Mouse (Mus musculus) kidney, embryonic 15.5 days (tissue): Measurements from ENCODE around the gene Pik3cb. TPM values are rescaled to one million over a fixed set of nuclear protein-coding genes. Genes with fewer than 3 reads are reported as not detected.

Experiments
- ATAC-seq: fragments of 200-750 bp; cut with Nextera tagmentation; replicated peaks from 2 replicates; pipeline ENCODE4 v1.8.0; 2017; ENCODE audit warnings: moderate TSS enrichment; ENCODE audit not compliant: low FRiP score
- H3K27ac ChIP-seq: fragments of 300-500 bp; sonication (generic); 2 replicates; pipeline ENCODE4 v1.5.1; 2015; ENCODE audit warnings: mild to moderate bottlenecking, inconsistent platforms
- H3K27me3 ChIP-seq: fragments of 300-500 bp; sonication (generic); 2 replicates; pipeline ENCODE4 v1.6.1; 2015; ENCODE audit warnings: inconsistent platforms
- H3K36me3 ChIP-seq: fragments of 300-500 bp; sonication (generic); 2 replicates; pipeline ENCODE4 v1.6.1; 2015; ENCODE audit warnings: inconsistent platforms
- H3K4me1 ChIP-seq: fragments of 300-500 bp; sonication (generic); 2 replicates; pipeline ENCODE4 v1.6.1; 2015; ENCODE audit warnings: inconsistent platforms
- H3K4me2 ChIP-seq: fragments of 300-500 bp; sonication (generic); 2 replicates; pipeline ENCODE4 v1.6.1; 2015; ENCODE audit warnings: moderate library complexity, mild to moderate bottlenecking, inconsistent platforms
- H3K4me3 ChIP-seq: fragments of 300-500 bp; sonication (generic); replicated peaks from 2 replicates; pipeline ENCODE4 v1.5.1; 2015; ENCODE audit warnings: mild to moderate bottlenecking, inconsistent platforms
- H3K9ac ChIP-seq: fragments of 300-500 bp; sonication (generic); 2 replicates; pipeline ENCODE4 v1.6.1; 2015; ENCODE audit warnings: mild to moderate bottlenecking, inconsistent platforms
- H3K9me3 ChIP-seq: fragments of 300-500 bp; sonication (generic); replicated peaks from 2 replicates; pipeline ENCODE4 v1.6.1; 2016; ENCODE audit warnings: inconsistent platforms
- WGBS: fragments of 180-500 bp; shearing (Covaris S2); methylation state at CpG from one replicate; pipeline ENCODE4 v1.1.7; 2015; ENCODE audit warnings: mixed read lengths; 5-methylcytosine and 5-hydroxymethylcytosine counted together
- polyA plus RNA-seq: library from polyadenylated mRNA; unstranded; fragments of >200 nt; fragmentation: Nextera tagmentation; extraction: Ambion mirVana; gene quantifications from 2 replicates; pipeline ENCODE4 v1.2.1, GENCODE M21; 2015

Gene Pik3cb
- polyA plus RNA-seq, 1 experiment from 2014 or later = 1.4 TPM

GRCm38 (mm10) chr9:99021166-99021565, 119.3 kb downstream of the Pik3cb start:
- no peaks in the 10 kb centered on the region for H3K36me3 ChIP-seq
- no peak overlapping the region for H3K9ac ChIP-seq
- WGBS = 40% methylated on average over 5 of the region's 5 CpGs
- H3K9me3 ChIP-seq = no peaks in the 10 kb centered on the region
- H3K4me2 ChIP-seq = no peak overlapping the region
- ATAC-seq = no peak
- no peak overlapping the region for H3K27ac ChIP-seq
- H3K4me1 ChIP-seq = no peaks in the 10 kb centered on the region
- H3K27me3 ChIP-seq = no peaks in the 10 kb centered on the region
- no peak overlapping the region for H3K4me3 ChIP-seq

GRCm38 (mm10) chr9:99017679-99018078, 122.7 kb downstream of the Pik3cb start:
- no peak overlapping the region for H3K9ac ChIP-seq
- no peak overlapping the region for H3K4me2 ChIP-seq
- no peaks in the 10 kb centered on the region for H3K36me3 ChIP-seq
- H3K27me3 ChIP-seq = no peaks in the 10 kb centered on the region
- H3K27ac ChIP-seq = no peak overlapping the region
- H3K4me3 ChIP-seq = no peak overlapping the region
- ATAC-seq = peak; percentile 46; the same call in 1 of the 2 replicates
- H3K4me1 ChIP-seq = no peaks in the 10 kb centered on the region
- no peaks in the 10 kb centered on the region for H3K9me3 ChIP-seq
- WGBS = 63% methylated on average over 6 of the region's 6 CpGs

GRCm38 (mm10) chr9:99016759-99017158, 123.7 kb downstream of the Pik3cb start:
- Histone ChIP-seq H3K27me3 (no peaks in the 10 kb centered on the region), H3K4me2 (no peak overlapping the region), H3K36me3 (no peaks in the 10 kb centered on the region), H3K4me3 (no peak overlapping the region), H3K9ac (no peak overlapping the region), H3K27ac (no peak overlapping the region), H3K4me1 (no peaks in the 10 kb centered on the region), H3K9me3 (no peaks in the 10 kb centered on the region)
- 62% methylated on average over 3 of the region's 3 CpGs for WGBS
- ATAC-seq = no peak

GRCm38 (mm10) chr9:99016301-99016700, 124.1 kb downstream of the Pik3cb start:
- Histone ChIP-seq H3K4me3 (no peak overlapping the region), H3K4me2 (no peak overlapping the region), H3K9ac (no peak overlapping the region), H3K27me3 (no peaks in the 10 kb centered on the region), H3K9me3 (no peaks in the 10 kb centered on the region), H3K27ac (no peak overlapping the region), H3K4me1 (no peaks in the 10 kb centered on the region), H3K36me3 (no peaks in the 10 kb centered on the region)
- no peak for ATAC-seq
- 63% methylated on average over 3 of the region's 3 CpGs for WGBS

GRCm38 (mm10) chr9:99009898-99010199, 130.6 kb downstream of the Pik3cb start:
- 90% methylated on average over 3 of the region's 3 CpGs for WGBS
- Histone ChIP-seq H3K4me2 (no peak overlapping the region), H3K4me3 (no peak overlapping the region), H3K4me1 (no peaks in the 10 kb centered on the region), H3K9me3 (0 out of 2 replicates have a peak, but pooled peaks cover 3% of the 10 kb centered on the region), H3K27ac (no peak overlapping the region), H3K36me3 (peaks cover 6% of the 10 kb centered on the region; the same call in 1 of the 2 replicates), H3K27me3 (no peaks in the 10 kb centered on the region), H3K9ac (no peak overlapping the region)
- ATAC-seq = no peak

- Histone ChIP-seq H3K27me3 (no peaks in the 10 kb centered on the region), H3K9ac (no peak overlapping the region), H3K4me2 (no peak overlapping the region), H3K4me1 (no peaks in the 10 kb centered on the region), H3K36me3 (peaks cover 6% of the 10 kb centered on the region; the same call in 1 of the 2 replicates), H3K9me3 (0 out of 2 replicates have a peak, but pooled peaks cover 3% of the 10 kb centered on the region), H3K4me3 (no peak overlapping the region), H3K27ac (no peak overlapping the region)
- no peak for ATAC-seq
- WGBS = 63% methylated on average over 12 of the region's 12 CpGs
These were observed 131.1 kb downstream of the Pik3cb start for GRCm38 (mm10) chr9:99009069-99009897.

- Histone ChIP-seq H3K9ac (no peak overlapping the region), H3K4me1 (no peaks in the 10 kb centered on the region), H3K4me3 (no peak overlapping the region), H3K27ac (no peak overlapping the region), H3K36me3 (peaks cover 35% of the 10 kb centered on the region), H3K27me3 (no peaks in the 10 kb centered on the region), H3K4me2 (no peak overlapping the region), H3K9me3 (0 out of 2 replicates have a peak, but pooled peaks cover 3% of the 10 kb centered on the region)
- ATAC-seq = no peak
- WGBS = 94% methylated on average over 6 of the region's 6 CpGs
These were observed 139.1 kb downstream of the Pik3cb start for GRCm38 (mm10) chr9:99001326-99001725.

GRCm38 (mm10) chr9:98999881-99000339, 140.5 kb downstream of the Pik3cb start:
- Histone ChIP-seq H3K4me1 (no peaks in the 10 kb centered on the region), H3K9ac (no peak overlapping the region), H3K27me3 (no peaks in the 10 kb centered on the region), H3K4me3 (no peak overlapping the region), H3K36me3 (peaks cover 35% of the 10 kb centered on the region), H3K4me2 (no peak overlapping the region), H3K9me3 (no peaks in the 10 kb centered on the region), H3K27ac (no peak overlapping the region)
- WGBS = 80% methylated on average over 9 of the region's 9 CpGs
- no peak for ATAC-seq

- no peak for ATAC-seq
- Histone ChIP-seq H3K4me1 (no peaks in the 10 kb centered on the region), H3K9me3 (no peaks in the 10 kb centered on the region), H3K4me2 (no peak overlapping the region), H3K4me3 (no peak overlapping the region), H3K27ac (no peak overlapping the region), H3K27me3 (no peaks in the 10 kb centered on the region), H3K36me3 (peaks cover 25% of the 10 kb centered on the region), H3K9ac (no peak overlapping the region)
- 78% methylated on average over 4 of the region's 4 CpGs for WGBS
These were observed 146.3 kb downstream of the Pik3cb start for GRCm38 (mm10) chr9:98994103-98994502.

- Histone ChIP-seq H3K27ac (no peak overlapping the region), H3K27me3 (peaks cover 23% of the 10 kb centered on the region), H3K4me3 (peak overlapping the region; percentile 91), H3K9me3 (no peaks in the 10 kb centered on the region), H3K9ac (peak overlapping the region; percentile 76; the same call in 1 of the 2 replicates), H3K4me1 (peaks cover 9% of the 10 kb centered on the region), H3K36me3 (no peaks in the 10 kb centered on the region), H3K4me2 (peak overlapping the region; percentile 84)
- 48% methylated on average over 9 of the region's 9 CpGs for WGBS
- no peak for ATAC-seq
These were observed 153.3 kb downstream of the Pik3cb start for GRCm38 (mm10) chr9:98987131-98987530.
